Mouse (Mus musculus) yolk sac, embryonic 10.5 days (tissue): ENCODE results near the gene Hfe2.

Experiments used
- DNase-seq: peaks from one replicate; pipeline ENCODE4 v3.0.0-alpha.2; 2017; ENCODE audit warnings: low spot score

Gene Hfe2

DNA sequence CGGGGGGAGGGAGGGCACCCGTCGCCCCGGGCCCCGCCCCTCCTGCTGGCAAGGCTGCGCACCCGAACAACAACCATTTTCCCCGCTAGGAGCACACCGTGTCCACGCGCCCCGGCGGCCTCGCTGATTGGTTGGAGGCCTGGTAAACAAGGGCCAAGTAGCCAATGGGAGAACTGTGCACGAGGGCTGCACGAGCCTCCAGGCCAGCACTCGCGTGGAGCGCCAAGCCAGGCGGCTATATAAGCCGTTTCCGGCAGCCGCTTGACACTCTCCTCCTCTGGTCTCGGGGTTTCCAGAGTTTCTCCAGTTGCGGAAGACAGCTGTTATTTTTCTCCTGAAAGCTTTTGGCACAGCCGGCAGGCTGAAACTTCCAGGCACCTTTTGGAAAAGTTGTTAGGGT, 32.7 kb downstream of the Hfe2 start, which contains the start of gene Txnip:
TSS of gene Txnip (plus strand) at position 264 of the 400 bp plus-strand sequence.
- DNase-seq: peak; percentile 99

DNA sequence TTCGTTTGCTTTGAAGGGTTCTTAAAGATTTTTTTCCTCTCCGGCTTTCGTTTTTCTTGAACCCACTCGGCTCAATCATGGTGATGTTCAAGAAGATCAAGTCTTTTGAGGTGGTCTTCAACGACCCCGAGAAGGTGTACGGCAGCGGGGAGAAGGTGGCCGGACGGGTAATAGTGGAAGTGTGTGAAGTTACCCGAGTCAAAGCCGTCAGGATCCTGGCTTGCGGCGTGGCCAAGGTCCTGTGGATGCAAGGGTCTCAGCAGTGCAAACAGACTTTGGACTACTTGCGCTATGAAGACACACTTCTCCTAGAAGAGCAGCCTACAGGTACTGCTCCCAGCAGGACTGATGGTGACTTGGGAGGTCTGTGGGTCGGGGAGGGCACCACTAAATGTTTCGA, 33.2 kb downstream of the Hfe2 start:
- peak; percentile 69 for DNase-seq

DNA sequence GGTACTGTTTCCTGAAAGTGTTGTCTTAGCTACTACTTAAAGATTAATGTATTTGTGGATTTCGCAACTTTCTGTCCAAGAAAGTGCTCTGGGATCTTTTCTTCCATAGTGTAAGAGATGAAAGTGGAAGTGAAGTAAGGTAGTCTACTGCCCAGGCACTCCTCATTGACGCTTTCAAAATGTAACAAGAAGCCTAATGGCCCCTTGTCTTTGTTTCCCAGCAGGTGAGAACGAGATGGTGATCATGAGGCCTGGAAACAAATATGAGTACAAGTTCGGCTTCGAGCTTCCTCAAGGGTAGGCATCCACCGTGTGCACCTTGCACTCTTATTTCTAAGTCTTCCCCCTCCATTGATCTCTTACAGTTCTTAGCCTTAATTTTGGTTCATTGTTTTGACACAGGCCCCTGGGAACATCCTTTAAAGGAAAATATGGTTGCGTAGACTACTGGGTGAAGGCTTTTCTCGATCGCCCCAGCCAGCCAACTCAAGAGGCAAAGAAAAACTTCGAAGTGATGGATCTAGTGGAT, 33.8 kb downstream of the Hfe2 start:
- DNase-seq: no peak

DNA sequence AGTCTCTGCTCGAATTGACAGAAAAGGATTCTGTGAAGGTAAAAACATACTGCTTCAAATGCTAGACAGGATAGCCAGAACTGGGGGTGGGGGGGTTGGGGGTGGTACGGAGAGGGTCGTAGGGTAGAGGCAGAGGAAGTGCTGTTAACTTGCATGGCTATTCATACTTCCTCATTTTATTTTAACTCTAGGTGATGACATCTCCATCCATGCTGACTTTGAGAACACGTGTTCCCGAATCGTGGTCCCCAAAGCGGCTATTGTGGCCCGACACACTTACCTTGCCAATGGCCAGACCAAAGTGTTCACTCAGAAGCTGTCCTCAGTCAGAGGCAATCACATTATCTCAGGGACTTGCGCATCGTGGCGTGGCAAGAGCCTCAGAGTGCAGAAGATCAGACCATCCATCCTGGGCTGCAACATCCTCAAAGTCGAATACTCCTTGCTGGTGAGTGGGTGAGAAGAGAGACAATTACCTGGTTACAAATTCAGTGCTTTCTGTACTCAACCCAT, 34.5 kb downstream of the Hfe2 start:
- DNase-seq: no peak

DNA sequence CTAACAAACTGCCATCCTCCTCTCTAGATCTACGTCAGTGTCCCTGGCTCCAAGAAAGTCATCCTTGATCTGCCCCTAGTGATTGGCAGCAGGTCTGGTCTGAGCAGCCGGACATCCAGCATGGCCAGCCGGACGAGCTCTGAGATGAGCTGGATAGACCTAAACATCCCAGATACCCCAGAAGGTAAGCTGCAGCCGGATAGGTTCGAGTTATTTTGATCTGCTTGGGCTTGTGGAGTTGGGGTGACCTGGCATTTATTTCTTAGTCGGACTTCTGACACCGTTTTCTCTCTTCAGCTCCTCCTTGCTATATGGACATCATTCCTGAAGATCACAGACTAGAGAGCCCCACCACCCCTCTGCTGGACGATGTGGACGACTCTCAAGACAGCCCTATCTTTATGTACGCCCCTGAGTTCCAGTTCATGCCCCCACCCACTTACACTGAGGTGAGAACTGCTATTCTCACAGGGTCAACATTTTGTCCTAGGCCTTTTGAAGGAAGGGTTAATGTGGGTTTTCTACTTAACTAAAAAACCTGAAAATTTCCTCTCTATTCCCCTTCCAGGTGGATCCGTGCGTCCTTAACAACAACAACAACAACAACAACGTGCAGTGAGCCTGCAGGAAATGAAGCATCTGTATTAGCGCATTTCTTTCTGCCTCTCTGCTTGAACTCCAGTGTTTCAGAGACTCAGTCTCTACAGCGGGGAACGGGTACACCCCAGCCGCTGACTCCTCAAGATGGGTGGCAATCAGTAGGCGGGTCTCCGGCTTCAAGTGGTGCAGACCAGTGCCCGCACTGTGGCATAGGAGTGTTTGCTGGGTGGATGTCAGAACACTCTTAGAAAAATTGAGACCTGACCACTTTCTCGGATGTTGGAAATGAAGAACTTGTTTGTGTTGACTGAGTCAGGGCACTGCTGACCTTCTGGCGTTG, 35.2 kb downstream of the Hfe2 start:
- DNase-seq: no peak

DNA sequence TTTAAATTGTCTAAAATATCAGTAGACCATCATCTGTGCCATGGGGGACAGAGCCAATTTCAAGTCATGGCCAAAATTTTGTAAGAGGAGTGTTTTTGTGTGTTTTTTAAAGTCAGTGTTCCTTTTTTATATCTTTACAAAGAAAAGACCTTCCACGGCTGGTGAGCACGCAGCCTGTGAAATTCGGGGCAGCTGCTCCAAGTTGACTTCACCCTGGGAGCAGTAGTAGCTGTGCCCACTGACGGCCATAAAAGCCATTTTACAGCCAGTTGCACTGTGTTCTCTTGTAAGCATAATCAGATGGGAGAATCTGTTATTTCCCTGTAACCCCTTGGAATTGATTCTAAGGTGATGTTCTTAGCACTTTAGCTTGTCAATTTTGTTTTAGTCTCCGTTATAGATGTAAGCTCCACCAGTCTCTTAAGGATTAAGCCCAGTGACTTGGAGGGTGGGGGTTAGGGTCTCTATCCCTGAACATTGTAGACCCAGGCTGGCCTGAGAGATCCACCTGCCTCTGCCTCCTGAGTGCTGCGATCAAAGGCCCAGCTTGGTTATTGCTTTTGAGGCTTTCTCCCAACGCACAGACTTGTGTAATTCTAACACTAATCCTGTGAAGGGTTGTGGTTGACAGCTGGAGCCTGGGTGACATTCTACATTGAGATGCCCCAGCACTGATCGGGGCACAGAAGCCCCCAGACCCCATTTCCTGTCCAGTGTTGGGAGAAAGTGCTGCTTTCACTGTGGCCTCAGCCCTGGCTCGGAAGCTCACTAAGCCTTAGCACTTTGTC, 36.1 kb downstream of the Hfe2 start:
- no peak for DNase-seq

DNA sequence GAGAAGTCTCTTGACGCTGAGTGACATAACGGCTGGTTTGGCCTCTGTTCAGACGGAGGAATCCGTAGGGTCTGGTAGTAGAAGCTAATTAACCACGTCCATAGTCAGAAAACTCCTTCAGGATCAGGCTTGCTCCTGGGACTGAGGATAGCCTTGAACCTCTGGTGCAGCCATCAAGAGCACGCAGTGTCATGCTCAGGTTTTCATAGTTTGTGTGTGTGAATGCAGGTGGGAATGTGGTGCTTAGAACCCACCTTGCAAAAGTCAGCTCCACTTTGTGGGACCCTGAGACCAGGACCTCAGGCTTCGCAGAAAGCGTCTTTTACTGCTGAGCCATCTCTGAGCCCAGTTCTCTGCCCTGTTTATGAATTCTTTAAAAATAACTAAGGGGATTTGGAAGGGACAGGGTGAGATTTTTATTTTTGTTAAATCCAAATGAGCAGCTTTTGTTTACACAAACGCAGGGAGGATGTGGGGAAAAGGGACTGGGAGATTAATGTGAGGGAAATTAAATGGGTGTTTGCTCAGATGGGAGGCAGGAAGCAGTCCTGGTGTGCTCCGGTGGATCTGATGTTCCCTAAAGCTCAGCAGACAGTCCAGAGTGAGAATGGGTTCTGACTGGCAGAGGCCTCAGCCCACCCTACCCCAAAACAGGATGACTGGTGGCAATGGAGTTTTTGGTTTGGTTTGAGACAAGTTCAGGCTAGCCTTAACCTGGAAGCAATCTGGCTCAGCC, 37.1 kb downstream of the Hfe2 start:
- DNase-seq: no peak

DNA sequence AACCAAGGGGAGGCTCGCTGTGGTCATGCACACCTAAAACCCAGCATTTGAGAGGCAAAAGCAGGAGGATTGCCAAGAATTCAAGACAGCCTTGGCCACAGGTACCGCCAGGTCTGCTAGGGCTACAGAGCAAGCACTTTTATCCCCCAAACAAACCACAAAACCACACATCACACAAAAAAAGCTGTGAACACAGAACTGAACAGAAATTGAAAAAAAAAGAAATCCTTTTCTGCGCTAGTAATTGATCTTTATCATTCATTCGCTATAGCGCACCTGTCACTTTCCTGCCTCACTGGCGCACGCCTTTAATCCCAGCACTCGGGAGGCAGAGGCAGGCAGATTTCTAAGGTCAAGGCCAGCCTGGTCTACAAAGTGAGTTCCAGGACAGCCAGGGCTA, 38.3 kb downstream of the Hfe2 start:
- no peak for DNase-seq

DNA sequence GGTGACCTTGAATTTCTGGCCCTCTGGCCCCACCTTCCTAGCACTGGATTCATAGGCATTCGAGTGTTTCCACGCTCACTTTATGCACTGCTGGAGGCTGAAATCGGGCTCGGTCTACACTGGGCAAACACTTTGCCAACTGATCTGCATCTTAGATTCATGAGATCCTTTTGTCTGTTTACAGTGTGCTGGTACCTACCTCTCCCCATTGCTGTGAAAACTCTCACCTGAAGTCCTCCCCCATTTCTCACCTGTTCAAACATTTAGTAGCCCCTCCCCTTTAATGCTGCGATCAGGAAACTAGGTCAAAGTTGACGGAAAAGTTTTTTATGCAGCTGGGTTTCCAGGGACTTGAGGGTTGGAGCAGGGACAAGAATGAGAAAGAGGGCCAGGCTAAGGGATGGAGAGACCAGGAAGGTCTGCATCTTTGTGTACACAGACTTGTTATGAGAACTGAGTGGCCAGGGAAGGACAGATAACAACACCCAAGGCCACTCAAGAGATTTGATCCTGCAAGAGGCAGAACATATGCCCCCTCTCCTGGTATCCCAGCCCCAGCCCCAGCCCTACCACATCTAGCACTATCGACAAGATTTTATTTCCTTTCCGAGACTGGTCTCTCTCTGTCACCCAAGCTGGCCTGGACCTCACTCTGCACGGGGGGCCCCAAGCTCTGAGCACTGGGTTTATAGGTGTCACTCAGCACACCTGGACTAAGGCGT, 39.1 kb downstream of the Hfe2 start:
- no peak for DNase-seq

DNA sequence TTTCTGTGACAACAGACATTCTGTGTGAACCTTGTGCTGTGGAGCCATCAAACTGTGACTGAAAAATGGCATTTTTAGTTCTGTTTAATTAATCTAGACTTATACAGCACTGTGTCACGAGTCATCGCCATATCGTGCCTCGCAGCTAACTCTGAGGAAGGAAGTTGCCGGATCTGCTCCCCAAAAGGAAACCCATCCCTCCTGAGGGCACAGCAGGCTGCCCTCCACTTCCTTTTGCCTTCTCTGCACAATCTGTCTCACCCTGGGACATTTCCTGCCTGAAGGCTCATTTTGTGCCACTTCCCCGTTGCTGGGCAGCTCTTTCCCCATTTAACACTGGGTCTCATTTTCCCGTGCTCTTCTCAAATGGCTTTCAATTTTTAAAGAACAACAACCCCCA, 39.7 kb downstream of the Hfe2 start:
- DNase-seq: no peak

DNA sequence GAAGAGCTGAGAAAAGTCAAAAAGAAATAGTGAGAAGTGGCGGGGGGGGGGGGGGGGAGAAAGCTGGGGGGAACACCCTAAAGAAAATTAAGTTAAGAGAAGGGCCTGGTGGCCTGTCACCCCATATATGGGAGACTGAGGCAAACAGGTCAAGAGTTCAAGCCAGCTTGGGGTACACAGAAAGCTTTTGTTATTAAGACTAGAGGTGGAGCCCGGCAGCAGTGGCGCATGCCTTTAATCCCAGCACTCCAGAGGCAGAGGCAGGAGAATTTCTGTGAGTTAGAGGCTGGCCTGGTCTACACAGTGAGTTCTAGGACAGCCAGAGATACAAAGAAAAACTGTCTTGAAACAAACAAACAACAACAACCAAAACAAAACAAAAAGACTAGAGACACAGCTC, 40.1 kb downstream of the Hfe2 start:
- DNase-seq: no peak

DNA sequence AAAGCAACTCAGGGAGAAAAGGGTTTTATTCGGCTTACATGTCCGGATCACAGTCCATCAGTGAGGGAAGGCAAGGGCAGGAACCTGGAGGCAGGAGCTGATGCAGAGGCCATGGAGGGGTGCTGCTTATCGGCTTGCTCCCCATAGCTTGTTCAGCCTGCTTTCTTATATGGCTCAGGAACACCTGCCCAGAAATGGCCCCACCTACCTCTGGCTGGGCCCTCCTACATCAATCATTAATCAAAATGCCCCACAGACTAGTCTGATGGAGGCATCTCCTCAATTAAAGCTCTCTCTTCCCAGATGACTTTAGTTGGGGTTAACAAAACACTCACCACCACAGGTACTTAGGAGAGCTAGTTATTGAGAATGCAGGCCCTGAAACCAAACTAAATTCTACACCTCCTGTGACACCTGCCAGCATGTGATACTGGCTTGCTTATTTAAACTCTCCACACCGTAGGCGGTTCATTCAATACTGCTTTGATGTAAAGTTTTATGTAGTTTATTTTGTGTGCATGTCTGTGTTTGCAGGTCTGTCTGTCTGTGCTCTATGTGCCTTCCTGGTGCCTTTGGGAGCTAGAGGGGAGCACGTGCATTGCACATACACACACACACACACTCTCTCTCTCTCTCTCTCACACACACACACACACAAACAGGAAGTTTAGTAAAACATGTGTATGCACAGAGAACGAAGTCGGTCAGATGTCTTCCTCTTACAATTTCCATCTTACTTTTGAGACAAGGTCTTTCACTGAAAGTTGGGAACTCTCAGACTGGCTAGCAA, 41.9 kb downstream of the Hfe2 start:
- no peak for DNase-seq

DNA sequence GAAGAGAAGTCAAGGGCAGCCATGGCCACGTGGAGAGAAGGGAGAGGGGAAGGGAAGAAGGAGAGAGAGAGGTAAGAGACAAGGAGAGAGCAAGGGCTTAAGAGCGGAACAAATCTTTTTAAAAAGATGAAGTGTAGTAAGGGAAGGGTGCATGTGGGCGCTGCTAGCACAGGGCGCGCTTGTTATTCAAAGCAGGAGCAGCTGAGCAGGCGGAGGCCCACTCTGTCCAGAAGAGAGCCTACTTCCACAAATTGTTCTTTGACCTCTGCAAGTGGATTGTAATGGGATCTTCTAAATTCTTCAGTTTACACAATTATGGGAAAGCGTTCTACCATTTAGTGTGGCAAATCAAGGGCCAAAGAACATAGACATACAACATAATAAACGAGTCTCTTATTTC, 43.6 kb downstream of the Hfe2 start:
- no peak for DNase-seq

DNA sequence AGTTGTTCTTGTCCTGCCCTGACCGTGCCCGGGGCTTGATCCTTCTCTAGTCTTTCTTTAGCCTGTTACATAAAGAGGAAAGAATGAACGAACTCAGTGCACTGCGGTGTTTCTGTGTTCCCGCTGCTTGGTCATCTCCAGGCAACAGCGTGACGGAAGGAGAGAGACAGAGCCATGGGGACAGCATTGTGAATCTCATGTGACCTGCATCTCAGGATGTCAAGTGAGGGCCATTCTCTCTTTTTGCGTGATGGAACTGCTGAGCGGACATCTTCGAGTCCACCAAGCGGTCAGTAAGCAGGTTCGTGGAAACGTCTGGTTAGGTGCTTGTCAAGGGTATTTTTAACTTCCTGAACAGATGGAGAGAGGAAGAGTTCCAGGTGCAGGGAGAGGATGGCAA, 44.5 kb downstream of the Hfe2 start:
- DNase-seq: no peak

DNA sequence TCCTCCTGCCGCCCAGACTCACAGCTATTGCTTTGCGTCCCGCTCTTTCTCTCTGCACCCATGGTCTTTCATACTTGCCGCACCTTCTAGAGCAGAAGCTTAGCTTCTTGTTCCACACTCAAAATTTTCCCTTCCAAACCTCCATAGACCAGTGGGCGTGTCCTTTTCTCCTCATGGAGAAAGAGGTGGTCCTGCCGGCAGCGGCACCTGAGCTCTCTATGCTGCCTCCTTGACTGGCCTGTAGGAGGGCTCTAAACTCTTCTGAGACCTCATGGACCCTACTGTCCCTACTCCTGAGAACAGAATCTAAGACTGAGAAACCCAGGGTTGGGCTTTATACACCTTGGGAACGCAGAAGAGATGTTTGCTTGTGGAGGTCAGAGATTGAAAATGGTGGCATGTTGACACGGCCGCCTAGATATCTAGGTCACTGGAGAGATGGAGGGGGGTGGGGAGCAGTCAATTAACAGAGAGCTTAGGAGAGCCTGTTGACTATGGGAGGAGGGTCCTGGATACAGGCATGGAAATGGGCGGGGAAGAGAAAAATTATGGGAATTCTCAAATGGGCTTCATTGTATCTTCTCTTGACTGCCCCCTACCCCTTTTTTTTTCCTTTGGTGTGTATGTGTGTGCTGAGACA, 45.1 kb downstream of the Hfe2 start:
- DNase-seq: no peak

DNA sequence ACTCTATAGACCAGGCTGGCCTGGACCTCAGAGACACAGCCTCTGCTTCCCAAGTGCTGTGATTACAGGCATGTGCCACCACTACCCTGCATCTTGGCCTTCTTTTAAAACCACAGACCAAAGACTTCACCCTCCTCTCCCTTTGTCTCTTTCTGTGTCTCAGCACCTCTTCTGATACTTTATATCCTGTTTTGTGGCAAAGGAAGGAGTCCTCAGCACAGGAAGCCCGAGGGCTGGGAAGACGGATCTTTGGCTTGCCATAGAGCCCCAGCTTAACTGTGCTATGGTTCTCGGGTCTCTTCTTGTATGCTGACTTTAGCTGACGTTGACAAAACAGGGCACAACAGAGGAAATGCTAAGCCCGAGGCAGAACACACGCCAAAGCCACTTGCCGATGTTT, 45.7 kb downstream of the Hfe2 start:
- no peak for DNase-seq

DNA sequence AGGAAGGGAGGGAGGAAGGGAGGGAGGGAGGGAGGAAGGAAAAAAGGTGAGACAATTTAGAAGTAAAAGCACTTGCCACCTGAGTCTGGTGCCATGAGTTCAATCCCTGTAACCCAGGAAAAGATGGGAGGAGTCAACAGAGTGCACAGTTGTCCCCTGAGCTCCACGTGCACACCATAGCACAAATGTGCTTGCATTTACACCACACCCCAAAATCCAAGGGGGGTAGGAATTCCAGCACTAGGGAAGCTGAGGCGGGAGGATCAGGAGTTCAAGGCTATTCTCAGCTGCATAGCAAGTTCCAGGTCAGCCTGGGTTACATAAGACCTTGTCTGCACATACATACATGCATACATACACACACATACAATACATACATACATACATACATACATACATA, 46.4 kb downstream of the Hfe2 start:
- DNase-seq: no peak

DNA sequence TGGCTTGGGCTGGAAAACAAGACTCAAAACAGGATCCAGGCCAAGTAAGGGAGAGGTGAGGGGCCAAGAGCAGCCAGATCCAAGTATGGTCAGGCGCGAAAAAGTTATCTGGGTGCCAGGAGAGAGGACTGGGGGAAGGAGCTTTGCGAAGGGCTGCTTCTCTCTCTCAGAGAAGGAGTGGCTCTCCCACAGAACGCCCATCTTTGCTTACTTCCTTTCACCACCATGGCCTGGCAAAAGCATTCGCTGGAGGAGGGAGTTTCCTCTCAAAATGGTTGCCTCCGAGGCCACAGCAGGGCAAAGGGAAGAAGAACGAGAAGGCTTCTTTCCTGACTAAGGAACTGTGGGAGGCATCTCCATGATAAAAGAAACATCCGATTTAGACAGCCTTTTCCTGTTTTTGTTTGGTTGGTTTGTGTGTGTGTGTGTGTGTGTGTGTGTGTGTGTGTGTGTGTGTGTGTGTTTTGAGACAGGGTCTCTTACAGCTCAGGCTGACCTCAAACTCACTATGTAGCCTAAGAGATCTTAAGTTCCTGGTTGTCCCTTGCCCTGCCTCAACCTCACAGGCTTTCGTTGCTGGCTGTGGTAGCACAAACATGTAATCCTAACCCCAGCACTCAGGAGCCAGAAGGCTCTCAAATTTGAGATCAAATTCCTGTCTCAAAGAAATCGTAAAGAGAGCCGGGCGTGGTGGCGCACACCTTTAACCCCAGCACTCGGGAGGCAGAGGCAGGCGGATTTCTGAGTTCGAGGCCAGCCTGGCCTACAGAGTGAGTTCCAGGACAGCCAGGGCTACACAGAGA, 47.1 kb downstream of the Hfe2 start:
- no peak for DNase-seq
